Mouse (Mus musculus) spleen, adult 2 months (tissue): ENCODE results near the gene Snx29.

Experiments used
- CTCF ChIP-seq: fragments of 200-500 bp; IDR thresholded peaks from 2 replicates; pipeline ENCODE4 v1.5.1; 2011; ENCODE audit warnings: mild to moderate bottlenecking, inconsistent platforms; ENCODE audit not compliant: insufficient read depth, insufficient read length, insufficient replicate concordance; ENCODE audit errors: extremely low read depth
- POLR2A ChIP-seq: fragments of 200-500 bp; IDR thresholded peaks from 2 replicates; pipeline ENCODE4 v1.6.1; 2011; ENCODE audit warnings: low read depth, low read length, inconsistent platforms

GRCm38 (mm10) chr16:11668375-11668774, 345.7 kb downstream of the Snx29 start:
- no peak for TF ChIP-seq CTCF
- TF ChIP-seq POLR2A: no peak
